Mouse (Mus musculus): ENCODE data around the gene Tmc5. TPM values are rescaled to one million over a fixed set of nuclear protein-coding genes. Genes with fewer than 3 reads are reported as not detected.

Gene Tmc5
- polyA plus RNA-seq, 1 experiment from 2014 or later: 0.20 TPM

DNA sequence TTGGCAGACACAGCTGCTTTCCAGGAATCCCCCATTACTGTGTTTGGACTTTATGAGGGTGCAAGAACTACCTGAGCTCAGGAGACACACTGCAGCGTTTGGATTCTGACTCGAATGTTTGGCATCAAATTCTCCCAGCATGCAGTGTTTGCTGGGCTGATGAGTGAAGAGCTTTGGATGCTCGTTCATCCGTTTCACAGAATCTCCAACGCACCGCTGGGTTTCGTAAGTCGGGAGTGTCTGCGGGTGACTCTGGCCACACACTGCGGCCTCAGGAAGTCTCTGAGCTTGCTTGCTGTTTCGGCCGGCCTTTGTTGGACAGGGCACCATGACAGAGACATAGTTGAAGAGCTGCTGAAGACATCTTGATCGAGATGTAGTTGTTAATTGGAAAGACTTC, 17.0 kb downstream of the Tmc5 start:
- Histone ChIP-seq H3K27ac (ENCODE audit: low read length) (no peak overlapping the region), H3K27me3 (replicated peaks; ENCODE audit: insufficient read depth, low read length) (no peaks in the 10 kb centered on the region), H3K9me3 (ENCODE audit: low read length) (no peaks in the 10 kb centered on the region), H3K4me1 (ENCODE audit: insufficient read depth, low read depth, low read length) (no peaks in the 10 kb centered on the region), H3K4me3 (ENCODE audit: low read depth, low read length) (no peak overlapping the region), H3K36me3 (ENCODE audit: insufficient read depth, low read length) (no peaks in the 10 kb centered on the region), H3K9ac (replicated peaks; ENCODE audit: low read depth) (no peak overlapping the region), H3K4me2 (replicated peaks; ENCODE audit: low read depth, low read length) (no peak overlapping the region)
- no peak for TF ChIP-seq CTCF (IDR thresholded peaks at IDR 0.05)
- TF ChIP-seq EP300 (IDR thresholded peaks at IDR 0.05): no peak
- WGBS: 46% methylated on average over 13 of the region's 13 CpGs
- no peak for DNase-seq (ENCODE audit: low spot score)
- no peak for ATAC-seq

DNA sequence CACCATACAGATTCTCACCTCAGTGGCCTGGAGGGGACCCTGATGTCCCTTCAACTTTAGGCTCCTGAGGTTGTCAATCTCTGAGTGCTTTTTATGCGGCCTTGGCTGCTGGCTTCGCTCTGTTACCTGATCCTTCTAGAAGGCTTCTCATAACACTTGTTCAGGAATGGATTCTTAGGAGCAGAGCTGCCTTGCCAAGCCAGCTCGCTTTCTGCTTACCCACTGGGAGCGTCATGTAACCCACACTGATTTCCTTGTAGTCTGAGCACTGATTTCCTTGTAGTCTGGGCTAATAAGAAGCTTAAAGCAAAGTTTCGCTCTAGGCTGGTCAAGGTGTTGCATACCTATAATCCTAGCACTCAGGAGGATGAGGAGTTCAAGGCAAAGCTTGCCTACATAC, 21.0 kb downstream of the Tmc5 start:
- Histone ChIP-seq H3K36me3 (ENCODE audit: insufficient read depth, low read length) (no peaks in the 10 kb centered on the region), H3K9me3 (ENCODE audit: low read length) (no peaks in the 10 kb centered on the region), H3K9ac (replicated peaks; ENCODE audit: low read depth) (no peak overlapping the region), H3K4me2 (replicated peaks; ENCODE audit: low read depth, low read length) (no peak overlapping the region), H3K4me1 (ENCODE audit: insufficient read depth, low read depth, low read length) (no peaks in the 10 kb centered on the region), H3K27ac (ENCODE audit: low read length) (no peak overlapping the region), H3K4me3 (ENCODE audit: low read depth, low read length) (no peak overlapping the region), H3K27me3 (replicated peaks; ENCODE audit: insufficient read depth, low read length) (no peaks in the 10 kb centered on the region)
- ATAC-seq: no peak
- TF ChIP-seq EP300 (IDR thresholded peaks at IDR 0.05) (no peak), CTCF (IDR thresholded peaks at IDR 0.05) (no peak)
- 61% methylated on average over 5 of the region's 5 CpGs for WGBS
- DNase-seq (ENCODE audit: low spot score): no peak

DNA sequence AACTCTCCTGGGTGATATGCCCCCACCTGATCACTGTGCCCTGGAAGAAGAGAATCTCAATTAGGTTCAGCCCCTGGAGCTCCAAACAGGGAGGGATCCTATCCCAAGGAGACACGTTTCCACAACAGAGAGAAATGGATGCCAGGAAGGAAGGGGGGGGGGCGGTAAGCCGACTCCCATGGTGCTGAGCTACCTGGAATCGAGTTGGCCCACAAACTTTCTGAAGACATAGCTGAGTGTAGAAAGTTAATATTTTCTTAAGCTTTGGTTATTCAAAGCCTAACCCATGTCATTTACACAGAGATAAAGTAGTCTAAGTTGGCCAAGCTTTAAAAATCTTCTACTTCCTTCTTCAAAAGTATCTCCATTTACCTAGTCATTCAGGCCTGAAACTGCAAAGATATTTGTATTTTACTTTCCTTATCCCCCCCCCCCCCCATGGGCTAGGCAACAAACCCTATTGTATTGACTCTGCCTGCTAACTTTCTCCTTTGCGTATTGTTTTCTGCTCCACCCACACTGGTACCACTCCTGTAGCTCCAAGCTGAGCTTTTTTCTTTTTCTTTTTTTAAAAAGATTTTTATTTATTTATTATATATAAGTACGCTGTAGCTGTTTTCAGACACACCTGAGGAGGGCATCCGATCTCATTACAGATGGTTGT, 23.3 kb downstream of the Tmc5 start:
- Histone ChIP-seq H3K4me2 (replicated peaks; ENCODE audit: low read depth, low read length) (no peak overlapping the region), H3K4me1 (ENCODE audit: insufficient read depth, low read depth, low read length) (no peaks in the 10 kb centered on the region), H3K9me3 (ENCODE audit: low read length) (no peaks in the 10 kb centered on the region), H3K36me3 (ENCODE audit: insufficient read depth, low read length) (no peaks in the 10 kb centered on the region), H3K4me3 (ENCODE audit: low read depth, low read length) (no peak overlapping the region), H3K27me3 (replicated peaks; ENCODE audit: insufficient read depth, low read length) (no peaks in the 10 kb centered on the region), H3K27ac (ENCODE audit: low read length) (no peak overlapping the region), H3K9ac (replicated peaks; ENCODE audit: low read depth) (no peak overlapping the region)
- DNase-seq (ENCODE audit: low spot score) (no peak), ATAC-seq (no peak)
- 80% methylated on average over 7 of the region's 7 CpGs for WGBS
- TF ChIP-seq CTCF (IDR thresholded peaks at IDR 0.05): no peak
- no peak for TF ChIP-seq EP300 (IDR thresholded peaks at IDR 0.05)

DNA sequence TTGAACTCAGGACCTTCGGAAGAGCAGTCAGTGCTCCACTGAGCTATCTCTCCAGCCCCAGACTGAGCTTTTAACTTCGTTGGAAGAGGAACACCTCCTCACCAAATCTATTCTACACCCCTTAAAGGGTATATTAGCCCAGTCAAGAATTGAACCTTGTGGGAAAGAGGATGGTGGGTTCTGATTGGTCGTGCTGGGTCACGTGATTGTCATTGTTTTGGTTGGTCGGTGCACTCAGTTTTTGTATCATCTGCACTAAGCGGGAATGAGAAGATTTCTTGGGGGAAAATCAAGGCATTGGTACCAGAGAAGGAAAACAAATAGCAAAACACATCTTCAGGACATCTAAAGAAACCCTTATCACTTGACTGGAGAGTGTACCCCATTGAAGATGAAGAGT, 24.0 kb downstream of the Tmc5 start:
- WGBS: 71% methylated on average over 6 of the region's 6 CpGs
- Histone ChIP-seq H3K4me2 (replicated peaks; ENCODE audit: low read depth, low read length) (no peak overlapping the region), H3K27ac (ENCODE audit: low read length) (no peak overlapping the region), H3K27me3 (replicated peaks; ENCODE audit: insufficient read depth, low read length) (no peaks in the 10 kb centered on the region), H3K36me3 (ENCODE audit: insufficient read depth, low read length) (no peaks in the 10 kb centered on the region), H3K4me3 (ENCODE audit: low read depth, low read length) (no peak overlapping the region), H3K9ac (replicated peaks; ENCODE audit: low read depth) (no peak overlapping the region), H3K9me3 (ENCODE audit: low read length) (no peaks in the 10 kb centered on the region), H3K4me1 (ENCODE audit: insufficient read depth, low read depth, low read length) (no peaks in the 10 kb centered on the region)
- ATAC-seq: no peak
- no peak for TF ChIP-seq CTCF (IDR thresholded peaks at IDR 0.05)
- no peak for TF ChIP-seq EP300 (IDR thresholded peaks at IDR 0.05)
- DNase-seq (ENCODE audit: low spot score): no peak

DNA sequence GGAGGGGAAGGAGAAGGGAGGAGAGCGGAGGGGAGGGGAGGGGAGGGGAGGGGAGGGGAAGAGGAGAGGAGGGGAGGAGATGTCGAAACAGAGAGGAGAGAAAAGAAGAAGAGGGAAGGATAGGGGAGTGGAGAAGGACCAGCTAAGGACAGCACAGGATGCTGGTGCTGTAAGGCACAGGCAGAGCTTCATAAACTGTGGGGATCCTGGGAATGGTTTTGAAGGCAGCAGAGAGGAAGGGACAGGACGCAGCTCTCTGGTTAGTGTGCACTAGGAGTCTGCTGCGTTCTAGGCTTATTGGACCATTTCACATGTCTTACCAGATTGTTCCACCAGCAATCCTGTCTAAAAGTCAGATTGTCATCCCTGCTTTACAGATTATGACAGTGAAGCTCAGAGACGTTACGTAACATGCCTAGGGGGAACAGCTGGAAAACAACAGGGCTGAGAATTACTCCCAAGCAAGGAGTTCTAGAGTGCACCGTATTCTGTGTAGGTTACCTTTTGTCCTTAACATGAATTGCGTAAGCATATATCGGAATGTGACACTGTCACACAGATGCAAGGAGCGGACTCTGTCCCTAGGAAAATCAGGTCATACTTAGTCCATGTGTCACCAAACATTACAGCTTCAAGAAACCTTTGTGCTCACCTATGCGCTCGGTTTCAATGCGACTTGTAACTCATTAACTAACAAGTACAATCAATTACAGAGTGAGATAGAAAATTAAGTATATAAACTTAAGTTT, 30.6 kb downstream of the Tmc5 start:
- no peaks in the 10 kb centered on the region for H3K9me3 ChIP-seq (ENCODE audit: low read length)
- no peaks in the 10 kb centered on the region for H3K27me3 ChIP-seq (replicated peaks; ENCODE audit: insufficient read depth, low read length)
- no peaks in the 10 kb centered on the region for H3K4me1 ChIP-seq (ENCODE audit: insufficient read depth, low read depth, low read length)
- TF ChIP-seq EP300 (IDR thresholded peaks at IDR 0.05) (no peak), CTCF (IDR thresholded peaks at IDR 0.05) (no peak)
- 63% methylated on average over 13 of the region's 13 CpGs for WGBS
- ATAC-seq (no peak), DNase-seq (ENCODE audit: low spot score) (no peak)
- H3K9ac ChIP-seq (replicated peaks; ENCODE audit: low read depth): no peak overlapping the region
- H3K4me3 ChIP-seq (ENCODE audit: low read depth, low read length): no peak overlapping the region
- no peaks in the 10 kb centered on the region for H3K36me3 ChIP-seq (ENCODE audit: insufficient read depth, low read length)
- no peak overlapping the region for H3K27ac ChIP-seq (ENCODE audit: low read length)
- H3K4me2 ChIP-seq (replicated peaks; ENCODE audit: low read depth, low read length): no peak overlapping the region

DNA sequence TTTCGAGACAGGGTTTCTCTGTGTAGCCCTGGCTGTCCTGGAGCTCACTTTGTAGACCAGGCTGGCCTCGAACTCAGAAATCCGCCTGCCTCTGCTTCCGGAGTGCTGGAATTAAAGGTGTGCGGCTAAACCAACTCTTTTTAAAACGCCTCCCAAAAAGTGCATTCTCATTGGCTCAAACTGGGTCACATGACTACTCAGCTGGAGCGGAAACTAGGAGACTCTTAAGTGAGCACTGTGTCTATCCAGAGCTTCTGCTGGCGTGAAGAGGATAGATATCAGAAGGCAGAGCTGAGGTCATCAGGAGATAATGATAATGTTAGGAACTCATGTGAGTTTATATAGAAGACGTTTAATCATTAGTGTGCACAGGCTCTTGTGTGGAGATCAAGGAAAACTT, 36.0 kb downstream of the Tmc5 start:
- H3K9me3 ChIP-seq (ENCODE audit: low read length): no peaks in the 10 kb centered on the region
- no peaks in the 10 kb centered on the region for H3K27me3 ChIP-seq (replicated peaks; ENCODE audit: insufficient read depth, low read length)
- WGBS: 77% methylated on average over 9 of the region's 9 CpGs
- no peaks in the 10 kb centered on the region for H3K36me3 ChIP-seq (ENCODE audit: insufficient read depth, low read length)
- DNase-seq (ENCODE audit: low spot score) (no peak), ATAC-seq (no peak)
- H3K4me3 ChIP-seq (ENCODE audit: low read depth, low read length): no peak overlapping the region
- H3K9ac ChIP-seq (replicated peaks; ENCODE audit: low read depth): no peak overlapping the region
- TF ChIP-seq CTCF (IDR thresholded peaks at IDR 0.05): no peak
- no peak for TF ChIP-seq EP300 (IDR thresholded peaks at IDR 0.05)
- no peak overlapping the region for H3K27ac ChIP-seq (ENCODE audit: low read length)
- no peak overlapping the region for H3K4me2 ChIP-seq (replicated peaks; ENCODE audit: low read depth, low read length)
- no peaks in the 10 kb centered on the region for H3K4me1 ChIP-seq (ENCODE audit: insufficient read depth, low read depth, low read length)
